Mouse (Mus musculus): ENCODE measurements around the gene Tsnax.

Tsnax gene

GRCm38 (mm10) chr8:125054436-125054810 is 41.6 kb downstream of the Tsnax start:
- DNase-seq (ENCODE audit: low read depth, low spot score) = peak; percentile 66
- H3K36me3 ChIP-seq (ENCODE audit: control insufficient read depth, insufficient read depth, low read length, poor library complexity, severe bottlenecking) = no peaks in the 10 kb centered on the region
- H3K27me3 ChIP-seq (ENCODE audit: control insufficient read depth, insufficient read depth, low read length, poor library complexity, severe bottlenecking) = no peaks in the 10 kb centered on the region

- Histone ChIP-seq H3K36me3 (ENCODE audit: control insufficient read depth, insufficient read depth, low read length, poor library complexity, severe bottlenecking) (no peaks in the 10 kb centered on the region), H3K27me3 (ENCODE audit: control insufficient read depth, insufficient read depth, low read length, poor library complexity, severe bottlenecking) (no peaks in the 10 kb centered on the region)
- no peak for DNase-seq (ENCODE audit: low read depth, low spot score)
These were observed 48.1 kb downstream of the Tsnax start for GRCm38 (mm10) chr8:125060904-125061303.

GRCm38 (mm10) chr8:125065596-125065995 is 52.8 kb downstream of the Tsnax start:
- no peaks in the 10 kb centered on the region for H3K36me3 ChIP-seq (ENCODE audit: control insufficient read depth, insufficient read depth, low read length, poor library complexity, severe bottlenecking)
- no peak for DNase-seq (ENCODE audit: low read depth, low spot score)
- H3K27me3 ChIP-seq (ENCODE audit: control insufficient read depth, insufficient read depth, low read length, poor library complexity, severe bottlenecking) = no peaks in the 10 kb centered on the region

DNA sequence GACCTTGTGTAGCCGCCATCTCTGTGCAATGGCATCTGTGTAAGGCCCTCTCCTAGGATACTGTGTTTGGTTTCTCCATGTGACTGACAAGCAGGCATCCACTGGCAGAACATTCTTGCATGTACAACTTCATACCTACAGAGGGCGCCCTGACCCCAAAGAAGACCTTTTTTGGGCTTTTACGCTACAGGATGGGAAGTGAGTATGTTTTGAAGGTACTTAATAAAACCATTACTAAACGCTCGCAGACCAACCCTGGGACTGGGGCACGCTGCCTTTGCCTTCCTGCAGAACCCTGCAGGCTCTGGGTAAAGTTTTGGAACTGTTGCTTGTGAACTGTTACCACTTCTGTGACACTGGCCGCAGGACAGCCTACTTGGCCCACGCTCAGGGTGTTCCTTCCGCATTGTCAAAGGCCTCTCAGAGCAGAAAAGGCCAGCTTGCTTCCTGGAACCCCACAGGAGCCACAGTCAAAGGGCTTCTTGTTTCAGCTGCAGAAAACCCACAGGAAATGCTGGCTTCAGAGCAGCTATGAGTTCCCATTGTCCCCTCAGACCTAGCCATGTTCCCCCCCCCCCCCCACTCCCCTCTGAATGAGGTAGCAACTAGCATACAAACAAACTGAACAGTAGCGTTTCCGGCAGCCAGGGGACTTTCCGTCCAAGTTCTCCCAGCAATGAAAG is 54.3 kb downstream of the Tsnax start:
- DNase-seq (ENCODE audit: low read depth, low spot score) = peak; percentile 84

GRCm38 (mm10) chr8:125067596-125067960 is 54.8 kb downstream of the Tsnax start:
- no peaks in the 10 kb centered on the region for H3K36me3 ChIP-seq (ENCODE audit: control insufficient read depth, insufficient read depth, low read length, poor library complexity, severe bottlenecking)
- DNase-seq (ENCODE audit: low read depth, low spot score) = peak; percentile 89
- no peaks in the 10 kb centered on the region for H3K27me3 ChIP-seq (ENCODE audit: control insufficient read depth, insufficient read depth, low read length, poor library complexity, severe bottlenecking)

More for the DNA sequence above, 54.3 kb downstream of the Tsnax start:
- Histone ChIP-seq H3K36me3 (ENCODE audit: control insufficient read depth, insufficient read depth, low read length, poor library complexity, severe bottlenecking) (no peaks in the 10 kb centered on the region), H3K27me3 (ENCODE audit: control insufficient read depth, insufficient read depth, low read length, poor library complexity, severe bottlenecking) (no peaks in the 10 kb centered on the region)

DNA sequence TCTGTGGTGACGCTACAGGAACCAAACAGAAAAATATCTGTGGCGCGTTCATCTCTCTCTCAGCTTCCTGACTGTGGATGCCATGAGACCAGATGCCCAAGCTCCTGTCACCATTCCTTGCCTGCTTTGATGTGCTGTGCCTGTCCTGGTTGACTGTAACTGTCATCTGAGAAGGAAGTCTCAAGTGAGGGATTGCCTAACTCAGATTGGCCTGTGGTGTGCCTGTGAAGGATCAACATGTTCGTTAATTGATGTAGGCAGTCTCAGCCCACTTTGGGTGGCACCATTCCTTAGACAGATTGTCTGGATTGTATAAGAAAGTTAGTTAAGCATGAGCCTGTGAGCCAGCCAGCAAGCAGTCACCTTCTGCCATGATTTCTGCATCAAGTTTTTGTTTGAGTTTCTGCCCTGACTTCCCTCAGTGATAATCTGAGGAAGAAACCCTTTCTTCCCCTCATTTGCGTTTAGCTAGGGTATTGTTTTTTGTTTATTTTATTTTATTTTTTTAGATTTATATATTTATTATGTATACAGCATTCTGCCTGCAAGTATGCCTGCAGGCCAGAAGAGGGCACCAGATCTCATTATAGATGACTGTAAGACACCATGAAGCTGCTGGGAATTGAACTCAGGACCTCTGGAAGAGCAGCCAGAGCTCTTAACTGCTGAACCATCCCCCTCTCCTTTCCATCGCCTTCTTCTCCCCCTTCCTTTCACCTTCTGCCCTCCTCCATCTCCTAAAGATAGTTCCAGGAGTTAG is 55.5 kb downstream of the Tsnax start:
- DNase-seq (ENCODE audit: low read depth, low spot score) = peak; percentile 34
- H3K36me3 ChIP-seq (ENCODE audit: control insufficient read depth, insufficient read depth, low read length, poor library complexity, severe bottlenecking) = no peaks in the 10 kb centered on the region
- no peaks in the 10 kb centered on the region for H3K27me3 ChIP-seq (ENCODE audit: control insufficient read depth, insufficient read depth, low read length, poor library complexity, severe bottlenecking)

DNA sequence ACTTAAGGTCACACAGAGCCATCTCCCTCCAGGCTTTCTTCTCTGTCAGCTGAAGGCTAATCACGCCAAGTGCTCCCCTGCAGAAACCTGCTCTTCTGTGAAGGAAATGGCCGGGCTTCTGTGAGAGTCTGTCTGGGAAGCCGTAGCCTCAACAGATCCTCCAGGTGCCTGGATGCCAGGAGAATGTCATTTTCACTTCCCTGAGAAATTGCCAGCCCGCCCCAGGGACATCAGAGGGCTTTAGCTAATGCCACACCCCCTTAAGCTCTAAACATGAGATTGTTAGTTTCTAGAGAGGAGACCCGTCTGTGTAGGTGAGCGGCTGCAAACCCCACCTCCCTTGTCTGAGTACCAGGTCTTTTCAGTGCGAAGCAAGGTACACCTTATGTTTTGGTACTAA is 56.5 kb downstream of the Tsnax start:
- Histone ChIP-seq H3K27me3 (ENCODE audit: control insufficient read depth, insufficient read depth, low read length, poor library complexity, severe bottlenecking) (no peaks in the 10 kb centered on the region), H3K36me3 (ENCODE audit: control insufficient read depth, insufficient read depth, low read length, poor library complexity, severe bottlenecking) (no peaks in the 10 kb centered on the region)
- DNase-seq (ENCODE audit: low read depth, low spot score) = no peak

DNA sequence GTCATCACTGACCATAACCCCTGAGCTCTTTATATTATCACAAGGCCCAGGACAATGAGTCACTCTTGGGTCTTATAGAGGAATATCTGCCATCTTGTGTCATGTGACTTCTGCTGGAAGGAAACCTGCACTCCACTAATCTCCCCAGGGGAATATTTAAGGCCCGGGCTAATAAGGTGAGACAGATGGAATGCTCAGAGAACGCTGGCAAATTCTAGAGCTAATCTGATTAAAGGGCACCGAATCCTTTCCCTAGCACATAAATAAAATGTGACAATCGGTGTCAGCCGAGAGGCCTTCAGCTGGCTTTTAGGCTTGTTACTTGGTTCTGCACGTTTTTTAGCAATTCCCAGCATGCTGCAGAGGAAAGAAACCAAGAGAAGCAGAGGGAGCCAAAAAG is 56.9 kb downstream of the Tsnax start:
- Histone ChIP-seq H3K27me3 (ENCODE audit: control insufficient read depth, insufficient read depth, low read length, poor library complexity, severe bottlenecking) (no peaks in the 10 kb centered on the region), H3K36me3 (ENCODE audit: control insufficient read depth, insufficient read depth, low read length, poor library complexity, severe bottlenecking) (no peaks in the 10 kb centered on the region)
- no peak for DNase-seq (ENCODE audit: low read depth, low spot score)

GRCm38 (mm10) chr8:125074141-125074540 is 61.3 kb downstream of the Tsnax start:
- Histone ChIP-seq H3K36me3 (ENCODE audit: control insufficient read depth, insufficient read depth, low read length, poor library complexity, severe bottlenecking) (no peaks in the 10 kb centered on the region), H3K27me3 (ENCODE audit: control insufficient read depth, insufficient read depth, low read length, poor library complexity, severe bottlenecking) (no peaks in the 10 kb centered on the region)
- no peak for DNase-seq (ENCODE audit: low read depth, low spot score)

DNA sequence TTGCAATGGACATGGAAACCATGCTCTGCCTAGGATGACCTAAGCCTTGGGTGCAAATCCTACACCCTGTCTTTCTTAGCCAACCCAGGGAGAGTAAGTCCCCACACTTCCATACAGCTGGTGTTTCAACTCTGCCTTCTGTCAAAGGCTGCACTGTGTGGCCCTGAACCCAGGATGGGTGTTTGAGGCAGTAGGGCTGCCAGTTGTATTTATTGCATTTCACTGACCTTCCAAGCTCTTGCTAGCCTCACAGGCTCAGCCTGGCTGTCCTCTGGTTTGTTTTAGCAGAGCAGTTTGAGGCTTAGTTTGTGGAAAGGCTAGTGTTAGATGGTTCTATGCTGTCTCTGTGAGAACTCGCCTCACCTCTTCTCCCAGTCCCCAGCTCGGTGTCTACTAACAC is 61.8 kb downstream of the Tsnax start:
- Histone ChIP-seq H3K27me3 (ENCODE audit: control insufficient read depth, insufficient read depth, low read length, poor library complexity, severe bottlenecking) (no peaks in the 10 kb centered on the region), H3K36me3 (ENCODE audit: control insufficient read depth, insufficient read depth, low read length, poor library complexity, severe bottlenecking) (no peaks in the 10 kb centered on the region)
- no peak for DNase-seq (ENCODE audit: low read depth, low spot score)

GRCm38 (mm10) chr8:125075389-125075788 is 62.6 kb downstream of the Tsnax start:
- DNase-seq (ENCODE audit: low read depth, low spot score) = no peak
- Histone ChIP-seq H3K36me3 (ENCODE audit: control insufficient read depth, insufficient read depth, low read length, poor library complexity, severe bottlenecking) (no peaks in the 10 kb centered on the region), H3K27me3 (ENCODE audit: control insufficient read depth, insufficient read depth, low read length, poor library complexity, severe bottlenecking) (no peaks in the 10 kb centered on the region)

- Histone ChIP-seq H3K27me3 (ENCODE audit: control insufficient read depth, insufficient read depth, low read length, poor library complexity, severe bottlenecking) (no peaks in the 10 kb centered on the region), H3K36me3 (ENCODE audit: control insufficient read depth, insufficient read depth, low read length, poor library complexity, severe bottlenecking) (no peaks in the 10 kb centered on the region)
- DNase-seq (ENCODE audit: low read depth, low spot score) = no peak
These were observed 64.5 kb downstream of the Tsnax start for GRCm38 (mm10) chr8:125077326-125077725.

- Histone ChIP-seq H3K27me3 (ENCODE audit: control insufficient read depth, insufficient read depth, low read length, poor library complexity, severe bottlenecking) (no peaks in the 10 kb centered on the region), H3K36me3 (ENCODE audit: control insufficient read depth, insufficient read depth, low read length, poor library complexity, severe bottlenecking) (no peaks in the 10 kb centered on the region)
- DNase-seq (ENCODE audit: low read depth, low spot score) = no peak
These were observed 66.1 kb downstream of the Tsnax start for GRCm38 (mm10) chr8:125078771-125079384.

DNA sequence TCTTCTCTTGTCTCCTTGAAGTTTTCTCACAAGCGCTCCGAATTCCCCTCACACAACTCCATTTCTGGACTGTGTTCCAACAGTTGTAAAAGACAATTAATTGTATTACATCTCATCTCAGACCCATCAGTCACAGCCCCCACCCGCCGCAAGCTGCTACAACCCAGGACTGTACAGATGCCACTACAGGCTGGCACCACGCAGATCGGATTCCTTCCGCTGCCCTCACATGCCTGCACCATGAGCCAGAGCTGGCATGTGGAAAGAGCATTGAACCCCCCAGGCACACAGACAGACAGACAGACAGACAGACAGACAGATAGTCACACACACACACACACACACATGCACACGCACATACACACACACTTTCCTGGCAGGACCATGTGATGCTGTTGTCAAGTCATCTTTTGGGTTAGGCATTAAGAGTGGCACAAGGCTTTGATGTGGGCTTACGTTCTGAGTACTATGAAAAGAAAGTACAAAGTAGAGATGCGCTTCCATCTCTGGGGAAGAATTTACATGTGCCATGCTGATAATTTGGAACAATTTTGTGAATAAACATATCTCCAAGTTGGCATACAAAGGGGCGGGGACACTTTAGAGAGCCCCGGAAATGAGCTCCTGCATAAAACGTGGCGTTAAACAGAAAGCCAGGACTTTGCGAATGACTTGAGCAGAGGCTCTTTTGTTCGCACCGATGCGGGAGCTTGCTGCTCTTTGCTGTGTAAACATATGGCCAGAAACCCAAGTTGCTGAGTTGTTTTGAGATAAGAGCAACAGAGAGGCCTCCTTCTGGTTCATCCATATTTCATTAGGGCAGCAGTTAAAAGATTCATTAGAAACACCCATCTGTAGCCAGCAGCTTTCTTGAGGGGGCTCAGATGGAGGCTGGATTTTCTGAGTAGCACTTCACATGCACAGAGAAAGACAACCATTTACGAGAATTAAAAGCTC is 67.9 kb downstream of the Tsnax start:
- Histone ChIP-seq H3K36me3 (ENCODE audit: control insufficient read depth, insufficient read depth, low read length, poor library complexity, severe bottlenecking) (no peaks in the 10 kb centered on the region), H3K27me3 (ENCODE audit: control insufficient read depth, insufficient read depth, low read length, poor library complexity, severe bottlenecking) (no peaks in the 10 kb centered on the region)
- DNase-seq (ENCODE audit: low read depth, low spot score) = no peak
